Mouse (Mus musculus) liver, postnatal 0 days (tissue): ENCODE results near the gene Fam222a.

Experiments
- CTCF ChIP-seq: sonication (generic); IDR thresholded peaks from 2 replicates; pipeline ENCODE4 v1.5.1; 2016; ENCODE audit warnings: antibody characterized with exemption, low read depth
- EP300 ChIP-seq: IDR thresholded peaks from 2 replicates; pipeline ENCODE4 v1.6.1; 2016; ENCODE audit warnings: antibody characterized with exemption, low read depth, mild to moderate bottlenecking

- no peak for TF ChIP-seq CTCF
- no peak for TF ChIP-seq EP300
Measured at GRCm38 (mm10) chr5:114607651-114608050, 39.8 kb downstream of the Fam222a start.
